ENCODE assay signal across 7 mouse cellular contexts in genomic region chr4:48770954-48771665, GRCm38 (mm10).
A peak's percentile ranks its signal among the peaks of the same experiment; 100 is the strongest.
DNase-seq lines count a peak whose midpoint lies in the region; TF ChIP-seq lines count a peak whose summit lies in the region.

No protein-coding gene starts in this region.

- H3K27ac ChIP-seq in MEL (ENCODE audit: control insufficient read depth, low read depth, low read length) = no peak overlapping the region
- no peak overlapping the region for H3K27ac ChIP-seq in hindbrain, embryonic 10.5 days

- H3K4me1 ChIP-seq in MEL (ENCODE audit: control insufficient read depth in 1 of 2, insufficient read depth in 2 of 2, low read length in 2 of 2) = no peaks in the 10 kb centered on the region
- no peaks in the 10 kb centered on the region for H3K4me1 ChIP-seq in hindbrain, embryonic 10.5 days (replicated peaks)

- 51% methylated on average over 14 of the region's 14 CpGs for WGBS in hindbrain, embryonic 10.5 days

- no peaks in the 10 kb centered on the region for H3K36me3 ChIP-seq in MEL (ENCODE audit: control insufficient read depth in 1 of 2, insufficient read depth in 2 of 2, low read length in 2 of 2)
- H3K36me3 ChIP-seq in hindbrain, embryonic 10.5 days = no peaks in the 10 kb centered on the region

- peak; percentile 31 to 41 for DNase-seq in B cell, adult 2 months
- DNase-seq in MEL (ENCODE audit: low read depth, low spot score) = peak; percentile 47
- DNase-seq in embryo, embryonic 9.5 days (ENCODE audit: extremely low spot score) = peak; percentile 51
- peak; percentile 35 for DNase-seq in hindbrain, embryonic 10.5 days (ENCODE audit: low spot score)
- peak; percentile 73 for DNase-seq in layer of hippocampus, adult 11-12 months (ENCODE audit: low spot score)
- DNase-seq in lung, postnatal 10 days = peak; percentile 44
- peak; percentile 35 for DNase-seq in right cerebral cortex, postnatal 25 days

- TF ChIP-seq POLR2A in MEL (IDR thresholded peaks at IDR 0.05; ENCODE audit: control insufficient read depth in 1 of 2, insufficient read depth in 1 of 2, low read depth in 1 of 2, low read length in 2 of 2, poor library complexity in 1 of 2) = no peak

- H3K27me3 ChIP-seq in MEL (ENCODE audit: control insufficient read depth in 1 of 2, insufficient read depth in 2 of 2, low read length in 2 of 2) = no peaks in the 10 kb centered on the region
- no peaks in the 10 kb centered on the region for H3K27me3 ChIP-seq in hindbrain, embryonic 10.5 days (ENCODE audit: insufficient read depth, poor library complexity, severe bottlenecking)

- peak; percentile 44 to 59 (median 44) for TF ChIP-seq CTCF in MEL (IDR thresholded peaks at IDR 0.05 in 2 of 3, conservative IDR thresholded peaks at IDR 0.05 in 1 of 3; ENCODE audit: control insufficient read depth in 1 of 3, insufficient read depth in 1 of 3, low read depth in 2 of 3, low read length in 3 of 3, poor library complexity in 1 of 3, severe bottlenecking in 1 of 3)

- no peaks in the 10 kb centered on the region for H3K79me2 ChIP-seq in MEL (ENCODE audit: control insufficient read depth, insufficient read depth, low read length, poor library complexity)

- no peak for TF ChIP-seq EP300 in MEL (IDR thresholded peaks at IDR 0.05; ENCODE audit: low read depth in 1 of 2, low read length in 2 of 2)

- no peak overlapping the region for H3K4me3 ChIP-seq in MEL (ENCODE audit: control insufficient read depth in 1 of 2, insufficient read depth in 1 of 2, low read depth in 2 of 2, low read length in 2 of 2)
- no peak overlapping the region for H3K4me3 ChIP-seq in hindbrain, embryonic 10.5 days

- TF ChIP-seq RAD21 in MEL (IDR thresholded peaks at IDR 0.05; ENCODE audit: low read depth, low read length) = peak; percentile 37

- no peak overlapping the region for H3K9ac ChIP-seq in MEL (ENCODE audit: control insufficient read depth, low read depth, low read length, poor library complexity, severe bottlenecking)

- no peaks in the 10 kb centered on the region for H3K9me3 ChIP-seq in MEL (replicated peaks; ENCODE audit: insufficient read depth, low read length)
- H3K9me3 ChIP-seq in hindbrain, embryonic 10.5 days = no peaks in the 10 kb centered on the region

TF ChIP-seq in MEL, 35 proteins besides CTCF, POLR2A, EP300 and RAD21:
- TF ChIP-seq USF1 (IDR thresholded peaks at IDR 0.05; ENCODE audit: low read depth, low read length) = peak; percentile 36; the same call in 1 of the 2 replicates
- no peak for TF ChIP-seq ZMIZ1 (IDR thresholded peaks at IDR 0.05; ENCODE audit: low read depth, low read length)
- peak; percentile 59 for TF ChIP-seq SMC3 (IDR thresholded peaks at IDR 0.05; ENCODE audit: low read depth, low read length)
